Mouse (Mus musculus): ENCODE measurements around the gene Dync1li2.

Dync1li2 gene

GRCm38 (mm10) chr8:104383296-104383695 is 59.6 kb downstream of the Dync1li2 start:
- no peak for DNase-seq (ENCODE audit: low read depth, low spot score)

- no peak for DNase-seq (ENCODE audit: low read depth, low spot score)
These were observed 61.9 kb downstream of the Dync1li2 start for GRCm38 (mm10) chr8:104380961-104381411.

- no peak for DNase-seq (ENCODE audit: low read depth, low spot score)
These were observed 62.6 kb downstream of the Dync1li2 start for GRCm38 (mm10) chr8:104380269-104380668.

- no peak for DNase-seq (ENCODE audit: low read depth, low spot score)
These were observed 63.5 kb downstream of the Dync1li2 start for GRCm38 (mm10) chr8:104379301-104379836.

- no peak for DNase-seq (ENCODE audit: low read depth, low spot score)
These were observed 66.2 kb downstream of the Dync1li2 start for GRCm38 (mm10) chr8:104376669-104377068.

GRCm38 (mm10) chr8:104375959-104376358 is 66.9 kb downstream of the Dync1li2 start:
- no peak for DNase-seq (ENCODE audit: low read depth, low spot score)

GRCm38 (mm10) chr8:104374864-104375846 is 67.7 kb downstream of the Dync1li2 start:
- no peak for DNase-seq (ENCODE audit: low read depth, low spot score)

GRCm38 (mm10) chr8:104374269-104374668 is 68.6 kb downstream of the Dync1li2 start:
- no peak for DNase-seq (ENCODE audit: low read depth, low spot score)

- DNase-seq (ENCODE audit: low read depth, low spot score) = no peak
These were observed 69.1 kb downstream of the Dync1li2 start for GRCm38 (mm10) chr8:104373779-104374178.

- no peak for DNase-seq (ENCODE audit: low read depth, low spot score)
These were observed 71.7 kb downstream of the Dync1li2 start for GRCm38 (mm10) chr8:104371121-104371520.

- DNase-seq (ENCODE audit: low read depth, low spot score) = no peak
These were observed 72.8 kb downstream of the Dync1li2 start for GRCm38 (mm10) chr8:104370071-104370470.

GRCm38 (mm10) chr8:104369591-104369990 is 73.3 kb downstream of the Dync1li2 start:
- no peak for DNase-seq (ENCODE audit: low read depth, low spot score)

Data from embryo, embryonic 11.5 days (tissue).